Mouse (Mus musculus) forebrain, embryonic 15.5 days (tissue): ENCODE data around the gene Upf3b. TPM values are rescaled to one million over a fixed set of nuclear protein-coding genes. Genes with fewer than 3 reads are reported as not detected.
"Not testable (repeated sequence)": the region's sequence is repeated elsewhere in the genome, so short reads cannot be mapped to it uniquely, and the experiment has no call there.

Source experiments
- ATAC-seq: fragments of 200-750 bp; cut with Nextera tagmentation; replicated peaks from 2 replicates; pipeline ENCODE4 v1.8.0; 2017; ENCODE audit warnings: mild to moderate bottlenecking, moderate TSS enrichment, moderate library complexity
- H3K27ac ChIP-seq: fragments of 300-500 bp; sonication (generic); replicated peaks from 2 replicates; pipeline ENCODE4 v1.5.1; 2015; ENCODE audit warnings: mild to moderate bottlenecking, inconsistent platforms
- H3K27me3 ChIP-seq: fragments of 300-500 bp; sonication (generic); 2 replicates; pipeline ENCODE4 v1.6.1; 2015; ENCODE audit warnings: inconsistent platforms
- H3K36me3 ChIP-seq: fragments of 300-500 bp; sonication (generic); 2 replicates; pipeline ENCODE4 v1.6.1; 2015; ENCODE audit warnings: mild to moderate bottlenecking, inconsistent platforms
- H3K4me1 ChIP-seq: fragments of 300-500 bp; sonication (generic); 2 replicates; pipeline ENCODE4 v1.6.1; 2015; ENCODE audit warnings: inconsistent platforms
- H3K4me2 ChIP-seq: fragments of 300-500 bp; sonication (generic); replicated peaks from 2 replicates; pipeline ENCODE4 v1.6.1; 2015; ENCODE audit warnings: mild to moderate bottlenecking, inconsistent platforms
- H3K4me3 ChIP-seq: fragments of 300-500 bp; sonication (generic); 2 replicates; pipeline ENCODE4 v1.5.1; 2015; ENCODE audit warnings: mild to moderate bottlenecking, inconsistent platforms
- H3K9ac ChIP-seq: fragments of 300-500 bp; sonication (generic); replicated peaks from 2 replicates; pipeline ENCODE4 v1.6.1; 2015; ENCODE audit warnings: mild to moderate bottlenecking, inconsistent platforms
- H3K9me3 ChIP-seq: fragments of 300-500 bp; sonication (generic); 2 replicates; pipeline ENCODE4 v1.6.1; 2016; ENCODE audit warnings: inconsistent platforms
- WGBS: fragments of 180-500 bp; shearing (Covaris S2); methylation state at CpG from one replicate; pipeline ENCODE4 v1.1.7; 2015; ENCODE audit warnings: mixed read lengths; 5-methylcytosine and 5-hydroxymethylcytosine counted together
- polyA plus RNA-seq: library from polyadenylated mRNA; unstranded; fragments of >200 nt; fragmentation: Nextera tagmentation; extraction: Ambion mirVana; gene quantifications from 2 replicates; pipeline ENCODE4 v1.2.1, GENCODE M21; 2015

Upf3b gene
- polyA plus RNA-seq, 1 experiment from 2014 or later: 27.2 TPM

DNA sequence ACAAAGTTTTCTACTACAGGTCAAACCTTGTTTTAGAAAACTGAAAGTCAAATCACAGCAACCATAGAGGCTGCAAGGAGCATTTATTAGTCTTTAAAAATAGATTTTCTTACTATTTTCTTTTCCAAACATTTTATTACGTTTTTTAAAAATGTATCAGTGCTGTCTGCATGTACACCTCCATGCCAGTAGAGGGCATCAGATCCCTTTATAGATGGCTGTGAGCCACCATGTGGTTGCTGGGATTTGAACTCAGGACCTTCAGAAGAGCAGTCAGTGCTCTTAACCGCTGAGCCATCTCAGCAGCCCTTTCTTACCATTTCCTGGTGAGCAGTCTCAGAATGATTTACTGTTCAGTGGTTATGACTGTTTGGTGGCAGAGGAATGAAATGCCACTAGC, 6.3 kb downstream of the Upf3b start:
- ATAC-seq: no peak
- Histone ChIP-seq H3K27me3 (no peaks in the 10 kb centered on the region), H3K4me1 (peaks cover 3% of the 10 kb centered on the region; the same call in 1 of the 2 replicates), H3K9ac (no peak overlapping the region), H3K36me3 (peaks cover 8% of the 10 kb centered on the region; the same call in 1 of the 2 replicates), H3K27ac (no peak overlapping the region), H3K4me2 (no peak overlapping the region), H3K4me3 (no peak overlapping the region), H3K9me3 (no peaks in the 10 kb centered on the region)
- 76% methylated on average over 2 of the region's 2 CpGs for WGBS

DNA sequence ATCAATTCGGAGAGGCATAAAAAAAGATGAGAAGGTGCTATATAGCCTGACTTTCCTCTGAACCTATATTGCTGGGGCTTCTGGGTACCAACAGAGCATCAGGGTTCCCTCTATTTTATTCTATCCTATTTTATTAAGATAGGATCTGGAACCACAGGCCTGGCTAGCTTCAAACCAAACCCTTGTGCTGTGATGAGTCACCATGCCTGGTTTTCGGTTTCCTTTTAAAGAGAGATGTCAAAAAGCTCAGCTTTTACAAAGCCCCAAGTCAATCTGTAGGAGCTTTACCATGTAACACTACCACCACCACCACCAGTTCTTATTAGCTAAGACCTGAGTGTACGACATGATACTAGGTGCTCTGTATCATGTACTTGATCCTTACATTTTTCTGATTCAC, 11.4 kb downstream of the Upf3b start:
- Histone ChIP-seq H3K9me3 (no peaks in the 10 kb centered on the region), H3K4me1 (no peaks in the 10 kb centered on the region), H3K4me3 (no peak overlapping the region), H3K36me3 (peaks cover 19% of the 10 kb centered on the region; the same call in 1 of the 2 replicates), H3K27ac (no peak overlapping the region), H3K4me2 (no peak overlapping the region), H3K9ac (no peak overlapping the region), H3K27me3 (no peaks in the 10 kb centered on the region)
- no peak for ATAC-seq
- WGBS: 89% methylated on average over 3 of the region's 3 CpGs

DNA sequence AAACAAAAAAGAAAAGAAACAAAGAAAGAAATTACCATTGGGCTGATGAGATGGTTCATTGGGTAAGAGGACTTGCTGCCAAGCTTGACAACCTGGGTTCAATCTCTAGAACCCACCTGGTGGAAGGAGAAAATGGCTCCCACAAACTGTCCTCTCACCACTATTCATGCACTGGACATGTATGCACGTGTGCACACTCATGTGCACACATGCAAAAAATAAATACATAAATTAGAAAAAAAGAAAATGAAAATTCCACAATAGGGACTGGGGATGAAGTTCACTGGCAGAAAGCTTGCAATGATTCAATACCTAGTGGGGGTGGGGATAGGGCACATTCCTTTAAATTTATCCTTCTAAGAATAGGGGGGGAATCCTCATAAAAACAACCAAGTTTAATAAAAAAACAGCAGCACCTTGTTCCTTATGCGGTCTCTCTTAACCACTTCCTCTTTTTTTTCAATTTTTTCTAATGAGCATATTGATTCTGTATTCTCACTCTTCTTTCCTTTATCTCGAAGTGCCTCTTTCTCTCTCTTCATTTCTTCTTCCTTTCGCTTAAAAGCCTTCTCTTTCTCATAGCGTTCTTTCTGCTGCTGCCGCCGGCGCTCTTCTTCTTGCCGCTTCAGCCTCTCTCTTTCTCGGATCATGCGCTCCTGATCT, 14.9 kb downstream of the Upf3b start:
- H3K4me3 ChIP-seq: no peak overlapping the region
- H3K4me1 ChIP-seq: no peaks in the 10 kb centered on the region
- H3K27ac ChIP-seq: no peak overlapping the region
- H3K27me3 ChIP-seq: no peaks in the 10 kb centered on the region
- H3K9ac ChIP-seq: no peak overlapping the region
- ATAC-seq: no peak
- no peak overlapping the region for H3K4me2 ChIP-seq
- WGBS: 91% methylated on average over 11 of the region's 11 CpGs
- no peaks in the 10 kb centered on the region for H3K9me3 ChIP-seq
- peaks cover 27% of the 10 kb centered on the region; the same call in 1 of the 2 replicates for H3K36me3 ChIP-seq

DNA sequence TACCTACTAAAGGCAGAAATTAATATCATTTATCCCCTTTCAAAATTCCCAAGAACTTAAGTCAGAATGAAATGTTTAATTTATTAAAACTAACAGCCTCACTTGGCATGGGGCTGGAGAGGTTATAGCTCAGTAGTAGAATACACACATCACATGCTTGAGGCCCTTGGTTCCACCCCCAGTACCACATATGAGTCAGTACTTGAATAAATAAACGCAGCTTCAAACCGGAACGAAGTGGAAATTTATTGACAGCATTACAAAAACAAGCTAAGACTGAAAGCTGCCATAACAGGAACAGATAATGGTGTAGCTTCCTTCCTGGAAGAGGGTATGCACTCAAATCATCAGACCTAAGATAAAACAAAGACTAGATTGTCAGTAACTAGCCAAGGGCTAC, 18.7 kb downstream of the Upf3b start:
- Histone ChIP-seq H3K4me1 (no peaks in the 10 kb centered on the region), H3K36me3 (peaks cover 21% of the 10 kb centered on the region; the same call in 1 of the 2 replicates), H3K27me3 (no peaks in the 10 kb centered on the region), H3K27ac (no peak overlapping the region), H3K9me3 (no peaks in the 10 kb centered on the region), H3K4me2 (no peak overlapping the region), H3K4me3 (no peak overlapping the region), H3K9ac (no peak overlapping the region)
- no peak for ATAC-seq
- WGBS: 94% methylated on average over 3 of the region's 3 CpGs

DNA sequence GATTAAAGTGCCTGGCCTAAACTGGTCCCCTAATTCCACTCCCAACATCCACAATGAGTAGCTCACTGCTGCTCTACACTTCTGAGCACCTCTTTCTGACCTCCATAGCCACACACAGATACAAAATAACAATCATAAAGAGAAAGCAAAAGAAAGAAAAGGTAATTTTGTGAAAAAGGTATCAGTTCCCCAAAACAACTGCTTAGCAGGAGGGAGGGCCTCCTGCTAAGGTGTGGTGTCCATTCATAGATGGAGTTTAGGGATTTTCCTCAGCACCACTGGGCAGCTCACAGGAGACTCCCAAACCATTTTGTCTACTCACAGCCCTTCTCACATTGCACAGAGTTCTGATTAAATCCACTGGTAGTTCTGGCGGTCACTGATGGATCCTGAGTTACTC, 21.3 kb downstream of the Upf3b start:
- Histone ChIP-seq H3K9me3 (no peaks in the 10 kb centered on the region), H3K9ac (no peak overlapping the region), H3K27ac (no peak overlapping the region), H3K27me3 (no peaks in the 10 kb centered on the region), H3K4me3 (no peak overlapping the region), H3K4me2 (no peak overlapping the region), H3K36me3 (peaks cover 12% of the 10 kb centered on the region; the same call in 1 of the 2 replicates), H3K4me1 (no peaks in the 10 kb centered on the region)
- 88% methylated on average over 1 of the region's 1 CpGs for WGBS
- no peak for ATAC-seq

DNA sequence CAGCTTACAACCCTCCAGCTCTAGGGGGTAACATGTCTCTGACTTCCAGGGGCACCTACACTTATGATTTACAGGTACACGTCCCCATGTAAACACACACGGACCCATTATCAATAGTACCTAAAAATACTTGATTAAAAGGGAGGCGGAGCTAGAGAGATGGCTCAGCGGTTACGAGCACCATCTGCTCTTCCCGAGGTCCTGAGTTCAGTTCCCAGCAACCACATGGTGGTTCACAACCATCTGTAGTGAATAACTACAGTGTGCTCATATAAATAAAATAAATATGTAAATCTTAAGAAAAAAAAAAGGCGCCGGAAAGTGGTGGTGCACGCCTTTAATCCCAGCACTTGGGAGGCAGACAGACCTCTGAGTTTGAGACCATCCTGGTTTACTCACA, 24.5 kb downstream of the Upf3b start:
- Histone ChIP-seq H3K4me1 (peaks cover 11% of the 10 kb centered on the region), H3K36me3 (no peaks in the 10 kb centered on the region; the same call in 1 of the 2 replicates), H3K27me3 (no peaks in the 10 kb centered on the region), H3K9ac (peak overlapping the region; percentile 49), H3K27ac (peak overlapping the region; percentile 90), H3K4me3 (peak overlapping the region; percentile 58), H3K9me3 (no peaks in the 10 kb centered on the region), H3K4me2 (peak overlapping the region; percentile 60)
- no peak for ATAC-seq
- 28% methylated on average over 9 of the region's 9 CpGs for WGBS

DNA sequence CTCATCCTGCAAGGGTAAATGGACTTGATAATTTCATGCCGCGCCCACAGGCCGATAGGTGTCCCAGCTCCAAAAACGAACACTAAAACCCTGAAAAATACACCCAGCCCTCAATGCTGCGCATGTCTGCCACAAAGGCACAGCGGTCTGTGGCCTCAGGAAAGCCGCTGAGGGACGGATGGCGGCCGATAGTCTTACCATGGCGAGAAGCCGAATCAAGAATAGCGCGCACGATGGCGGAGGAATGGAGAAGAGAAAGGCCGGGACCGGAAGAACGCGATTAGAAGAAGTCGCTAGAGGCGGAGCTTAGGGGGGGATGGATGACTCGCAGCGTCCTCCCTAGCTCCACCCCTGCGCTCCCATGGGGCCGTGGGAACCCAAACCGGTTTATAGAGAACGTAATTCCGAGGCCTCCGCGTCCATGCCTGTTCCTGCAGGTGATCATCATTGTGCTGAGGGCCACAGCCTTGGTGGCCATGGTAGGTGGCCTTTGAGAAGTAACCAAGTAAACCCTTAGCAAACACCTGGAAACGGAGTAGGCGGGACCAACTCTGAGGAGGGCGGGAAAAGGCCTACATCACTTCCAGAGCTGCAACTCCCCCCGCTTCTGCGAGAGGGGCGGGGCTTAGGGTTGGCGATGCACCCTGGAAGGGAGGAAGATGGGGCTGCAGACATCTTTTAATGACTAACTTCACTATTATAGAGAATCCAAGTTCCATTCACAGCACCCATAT, 25.0 kb downstream of the Upf3b start, which contains the start of gene Rpl39:
Rpl39 (minus strand) TSS at position 476 of the 734 bp plus-strand sequence.
- ATAC-seq: peak; percentile 96
- Histone ChIP-seq H3K27ac (peak within 1 kb of the TSS; percentile 90), H3K9me3 (no peaks in the 10 kb centered on the region), H3K4me3 (peak within 1 kb of the TSS; percentile 58), H3K4me2 (peak within 1 kb of the TSS; percentile 60), H3K36me3 (no peaks in the 10 kb centered on the region; the same call in 1 of the 2 replicates), H3K9ac (peak within 1 kb of the TSS; percentile 58), H3K27me3 (no peaks in the 10 kb centered on the region), H3K4me1 (peaks cover 11% of the 10 kb centered on the region)
- 16% methylated on average over 38 of the region's 38 CpGs for WGBS

DNA sequence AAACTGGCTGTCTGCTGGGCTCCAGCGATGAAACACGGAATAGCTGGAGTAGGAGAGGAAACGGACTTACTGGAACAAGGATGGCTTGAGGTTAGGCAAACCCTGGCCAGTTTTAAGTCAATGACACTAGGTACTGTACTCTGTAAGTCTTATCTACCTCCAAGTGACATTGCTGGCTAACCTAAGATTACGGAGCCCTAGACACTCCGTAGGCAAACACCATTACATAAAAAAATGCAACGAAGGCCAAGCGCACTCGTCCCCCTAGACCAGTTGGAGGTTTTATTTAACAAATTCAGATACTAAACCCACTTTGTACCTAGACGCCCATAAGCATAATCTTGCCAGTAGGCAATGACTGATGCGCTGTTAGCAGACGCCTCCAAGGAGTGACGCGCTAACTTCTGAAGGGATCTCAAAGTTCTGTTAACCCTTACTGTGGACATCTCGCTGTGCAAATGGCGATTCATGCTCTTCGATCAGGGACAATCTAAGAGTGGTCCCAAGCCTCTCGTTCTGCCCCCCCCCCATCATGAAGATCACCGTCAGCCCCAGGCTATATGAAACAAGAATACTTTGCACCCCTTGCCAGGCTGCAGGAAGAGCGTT, 25.7 kb downstream of the Upf3b start:
- Histone ChIP-seq H3K9me3 (no peaks in the 10 kb centered on the region), H3K36me3 (no peaks in the 10 kb centered on the region; the same call in 1 of the 2 replicates), H3K4me1 (peaks cover 11% of the 10 kb centered on the region), H3K27me3 (no peaks in the 10 kb centered on the region), H3K4me3 (peak overlapping the region; percentile 58), H3K9ac (peak overlapping the region; percentile 58), H3K27ac (peak overlapping the region; percentile 90), H3K4me2 (peak overlapping the region; percentile 60)
- WGBS: 32% methylated on average over 19 of the region's 19 CpGs
- peak; percentile 20 for ATAC-seq

DNA sequence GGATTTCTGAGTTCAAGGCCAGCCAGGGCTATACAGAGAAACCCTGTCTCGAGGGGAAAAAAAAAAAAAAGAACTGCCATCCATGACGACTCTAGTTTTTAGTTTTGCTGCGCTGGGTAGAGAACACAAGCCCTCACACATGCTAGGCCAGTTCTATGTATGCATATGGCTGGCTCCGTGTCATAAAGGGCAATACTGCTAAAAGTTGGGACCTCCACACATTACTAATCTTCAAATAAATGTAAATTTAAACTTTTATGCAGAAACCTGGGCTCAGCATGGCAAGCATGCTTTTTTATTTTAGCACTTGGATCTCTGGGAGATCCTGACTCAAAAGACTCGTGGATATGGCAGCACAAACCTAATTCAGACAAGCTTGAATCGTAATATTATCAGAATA, 28.9 kb downstream of the Upf3b start:
- WGBS: 55% methylated on average over 6 of the region's 6 CpGs
- no peak for ATAC-seq
- no peak overlapping the region for H3K9ac ChIP-seq
- H3K4me1 ChIP-seq: peaks cover 11% of the 10 kb centered on the region
- H3K36me3 ChIP-seq: no peaks in the 10 kb centered on the region; the same call in 1 of the 2 replicates
- no peaks in the 10 kb centered on the region for H3K9me3 ChIP-seq
- no peak overlapping the region for H3K4me2 ChIP-seq
- H3K27me3 ChIP-seq: no peaks in the 10 kb centered on the region
- H3K27ac ChIP-seq: no peak overlapping the region
- H3K4me3 ChIP-seq: no peak overlapping the region

DNA sequence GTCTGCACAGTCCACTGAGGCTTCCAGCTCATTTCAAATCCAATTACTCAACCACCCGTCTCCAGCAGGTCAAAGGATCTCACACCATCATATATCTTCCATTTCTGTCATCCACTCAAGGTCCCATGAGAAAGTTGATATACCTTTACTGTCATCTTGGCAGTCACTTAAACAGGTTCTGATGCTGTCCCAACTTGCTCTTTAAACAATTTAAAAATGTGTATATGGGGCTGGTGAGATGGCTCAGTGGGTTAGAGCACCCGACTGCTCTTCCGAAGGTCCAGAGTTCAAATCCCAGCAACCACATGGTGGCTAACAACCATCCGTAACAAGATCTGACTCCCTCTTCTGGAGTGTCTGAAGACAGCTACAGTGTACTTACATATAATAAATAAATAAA, 29.8 kb downstream of the Upf3b start:
- 69% methylated on average over 4 of the region's 4 CpGs for WGBS
- H3K9ac ChIP-seq, H3K4me2 ChIP-seq, H3K36me3 ChIP-seq, H3K4me3 ChIP-seq, H3K9me3 ChIP-seq, H3K27me3 ChIP-seq, H3K27ac ChIP-seq, ATAC-seq: not testable (repeated sequence)
- peaks cover 11% of the 10 kb centered on the region for H3K4me1 ChIP-seq

DNA sequence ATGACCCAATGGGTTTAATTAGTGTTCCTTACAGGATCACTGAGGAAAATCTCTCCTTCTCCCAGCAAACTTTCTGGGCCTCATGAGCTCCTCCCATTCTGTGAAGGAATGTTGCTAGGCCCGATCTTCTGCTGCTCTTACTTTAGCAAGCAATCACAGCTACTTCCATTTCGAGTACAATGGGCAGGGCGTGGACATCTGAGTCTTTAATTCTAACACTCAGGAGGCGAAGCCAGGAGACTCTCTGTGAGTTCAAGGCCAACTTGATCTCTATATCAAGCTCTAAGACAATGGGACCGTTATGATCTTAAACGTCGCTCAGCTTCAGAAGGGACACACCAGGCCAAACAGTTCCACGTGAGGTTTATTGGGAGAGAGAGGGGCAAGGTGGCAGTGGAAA, 33.5 kb downstream of the Upf3b start:
- H3K27ac ChIP-seq: no peak overlapping the region

DNA sequence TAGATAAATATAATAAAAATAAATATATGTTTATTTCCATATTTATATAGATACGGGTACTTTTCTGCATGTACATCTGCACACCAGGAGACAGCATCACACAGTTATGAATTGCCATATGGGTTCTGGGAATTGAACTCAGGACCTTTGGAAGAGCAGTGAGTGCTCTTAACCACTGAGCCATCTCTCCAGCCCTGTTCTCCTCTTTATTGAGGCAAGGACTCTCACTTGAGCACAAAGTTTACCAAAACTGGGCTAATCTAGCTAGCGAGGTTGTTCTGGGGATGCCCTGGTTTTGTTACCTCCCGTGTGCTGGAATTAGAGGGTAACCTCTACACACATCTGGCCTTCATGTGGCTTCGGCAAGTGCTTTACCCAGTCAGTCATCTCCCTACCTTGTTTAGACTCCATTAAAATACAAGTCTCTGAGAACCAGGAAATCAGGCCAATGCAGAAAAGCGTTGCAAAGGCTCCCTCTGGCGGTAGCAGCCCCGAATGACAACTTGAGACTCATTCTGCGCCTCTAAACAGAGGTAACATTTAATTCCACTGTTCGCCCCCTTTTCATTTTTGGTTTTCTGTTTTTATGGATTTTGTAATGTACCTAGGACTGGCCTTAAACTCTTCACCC, 35.7 kb downstream of the Upf3b start:
- H3K4me1 ChIP-seq: no peaks in the 10 kb centered on the region
- 37% methylated on average over 9 of the region's 9 CpGs for WGBS
- H3K9ac ChIP-seq: no peak overlapping the region
- H3K36me3 ChIP-seq: no peaks in the 10 kb centered on the region
- H3K27ac ChIP-seq: no peak overlapping the region
- no peaks in the 10 kb centered on the region for H3K27me3 ChIP-seq
- H3K4me3 ChIP-seq: no peak overlapping the region
- no peak overlapping the region for H3K4me2 ChIP-seq
- peak; percentile 35; the same call in 1 of the 2 replicates for ATAC-seq
- no peaks in the 10 kb centered on the region for H3K9me3 ChIP-seq

More for the DNA sequence above, 33.5 kb downstream of the Upf3b start:
- WGBS: 80% methylated on average over 8 of the region's 8 CpGs
- Histone ChIP-seq H3K9ac (no peak overlapping the region), H3K4me3 (no peak overlapping the region), H3K27me3 (no peaks in the 10 kb centered on the region), H3K36me3 (no peaks in the 10 kb centered on the region; the same call in 1 of the 2 replicates), H3K9me3 (no peaks in the 10 kb centered on the region), H3K4me1 (no peaks in the 10 kb centered on the region), H3K4me2 (no peak overlapping the region)
- no peak for ATAC-seq
